Mouse (Mus musculus) lung, embryonic 15.5 days (tissue): ENCODE measurements around the gene 1190002N15Rik. TPM values are rescaled to one million over a fixed set of nuclear protein-coding genes. Genes with fewer than 3 reads are reported as not detected.

Source experiments
- ATAC-seq: fragments of 200-750 bp; cut with Nextera tagmentation; 2 replicates; pipeline ENCODE4 v1.8.0; 2017; ENCODE audit warnings: moderate number of reproducible peaks, borderline replicate concordance; ENCODE audit not compliant: low FRiP score, low TSS enrichment; ENCODE audit errors: extremely low read depth
- H3K27ac ChIP-seq: fragments of 300-500 bp; sonication (generic); 2 replicates; pipeline ENCODE4 v1.5.1; 2015; ENCODE audit warnings: moderate library complexity, mild to moderate bottlenecking, inconsistent platforms
- H3K27me3 ChIP-seq: fragments of 300-500 bp; sonication (generic); 2 replicates; pipeline ENCODE4 v1.6.1; 2015; ENCODE audit warnings: inconsistent platforms
- H3K36me3 ChIP-seq: fragments of 300-500 bp; sonication (generic); 2 replicates; pipeline ENCODE4 v1.6.1; 2015; ENCODE audit warnings: inconsistent platforms
- H3K4me1 ChIP-seq: fragments of 300-500 bp; sonication (generic); 2 replicates; pipeline ENCODE4 v1.6.1; 2015; ENCODE audit warnings: inconsistent platforms
- H3K4me2 ChIP-seq: fragments of 300-500 bp; sonication (generic); 2 replicates; pipeline ENCODE4 v1.6.1; 2015; ENCODE audit warnings: inconsistent platforms, mild to moderate bottlenecking, moderate library complexity
- H3K4me3 ChIP-seq: fragments of 300-500 bp; sonication (generic); 2 replicates; pipeline ENCODE4 v1.5.1; 2015; ENCODE audit warnings: mild to moderate bottlenecking, inconsistent platforms
- H3K9ac ChIP-seq: fragments of 300-500 bp; sonication (generic); 2 replicates; pipeline ENCODE4 v1.6.1; 2015; ENCODE audit warnings: inconsistent platforms
- H3K9me3 ChIP-seq: fragments of 300-500 bp; sonication (generic); 2 replicates; pipeline ENCODE4 v1.6.1; 2016; ENCODE audit warnings: inconsistent platforms
- WGBS: fragments of 180-500 bp; shearing (Covaris S2); methylation state at CpG from one replicate; pipeline ENCODE4 v1.1.7; 2015; 5-methylcytosine and 5-hydroxymethylcytosine counted together
- polyA plus RNA-seq: library from polyadenylated mRNA; unstranded; fragments of >200 nt; fragmentation: Nextera tagmentation; extraction: Ambion mirVana; gene quantifications from 2 replicates; pipeline ENCODE4 v1.2.1, GENCODE M21; 2015

Gene 1190002N15Rik
- polyA plus RNA-seq, 1 experiment from 2014 or later = 26.0 TPM

GRCm38 (mm10) chr9:94512246-94512645 lies 25.6 kb downstream of the 1190002N15Rik start:
- Histone ChIP-seq H3K4me1 (no peaks in the 10 kb centered on the region), H3K9ac (no peak overlapping the region), H3K4me3 (no peak overlapping the region), H3K36me3 (no peaks in the 10 kb centered on the region), H3K27ac (no peak overlapping the region), H3K4me2 (no peak overlapping the region), H3K9me3 (no peaks in the 10 kb centered on the region), H3K27me3 (no peaks in the 10 kb centered on the region)
- ATAC-seq = no peak
- WGBS = 78% methylated on average over 8 of the region's 8 CpGs

DNA sequence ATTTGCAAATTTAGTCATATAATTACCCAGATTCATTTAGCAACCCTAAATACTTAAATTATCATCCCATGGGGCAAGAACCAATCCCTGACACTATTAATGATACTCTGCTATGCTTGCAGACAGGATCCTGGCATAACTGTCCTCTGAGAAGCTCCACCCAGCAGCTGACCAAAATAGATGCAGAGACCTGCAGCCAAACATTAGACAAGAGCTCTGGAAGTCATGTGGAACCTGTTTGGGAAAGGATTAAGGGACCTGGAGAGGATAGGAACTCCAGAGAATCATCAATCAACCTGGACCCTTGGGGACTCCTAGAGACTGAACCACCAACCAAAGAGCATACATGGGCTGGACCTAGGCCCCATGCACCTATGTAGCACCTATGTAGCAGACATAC lies 26.7 kb downstream of the 1190002N15Rik start:
- Histone ChIP-seq H3K4me1 (no peaks in the 10 kb centered on the region), H3K4me3 (no peak overlapping the region), H3K27me3 (no peaks in the 10 kb centered on the region), H3K36me3 (no peaks in the 10 kb centered on the region), H3K27ac (no peak overlapping the region), H3K9me3 (no peaks in the 10 kb centered on the region), H3K4me2 (no peak overlapping the region), H3K9ac (no peak overlapping the region)
- no peak for ATAC-seq

GRCm38 (mm10) chr9:94506980-94507379 lies 30.9 kb downstream of the 1190002N15Rik start:
- no peaks in the 10 kb centered on the region for H3K36me3 ChIP-seq
- no peak for ATAC-seq
- H3K27ac ChIP-seq = no peak overlapping the region
- H3K4me2 ChIP-seq = no peak overlapping the region
- no peaks in the 10 kb centered on the region for H3K27me3 ChIP-seq
- H3K4me3 ChIP-seq = no peak overlapping the region
- no peaks in the 10 kb centered on the region for H3K9me3 ChIP-seq
- no peaks in the 10 kb centered on the region for H3K4me1 ChIP-seq
- H3K9ac ChIP-seq = no peak overlapping the region
- 64% methylated on average over 1 of the region's 1 CpGs for WGBS

GRCm38 (mm10) chr9:94491467-94491866 lies 46.4 kb downstream of the 1190002N15Rik start:
- Histone ChIP-seq H3K27me3 (no peaks in the 10 kb centered on the region), H3K36me3 (no peaks in the 10 kb centered on the region), H3K4me1 (no peaks in the 10 kb centered on the region), H3K27ac (no peak overlapping the region), H3K4me3 (no peak overlapping the region), H3K9ac (no peak overlapping the region), H3K9me3 (no peaks in the 10 kb centered on the region; the same call in 1 of the 2 replicates), H3K4me2 (no peak overlapping the region)
- 38% methylated on average over 9 of the region's 9 CpGs for WGBS
- ATAC-seq = no peak

DNA sequence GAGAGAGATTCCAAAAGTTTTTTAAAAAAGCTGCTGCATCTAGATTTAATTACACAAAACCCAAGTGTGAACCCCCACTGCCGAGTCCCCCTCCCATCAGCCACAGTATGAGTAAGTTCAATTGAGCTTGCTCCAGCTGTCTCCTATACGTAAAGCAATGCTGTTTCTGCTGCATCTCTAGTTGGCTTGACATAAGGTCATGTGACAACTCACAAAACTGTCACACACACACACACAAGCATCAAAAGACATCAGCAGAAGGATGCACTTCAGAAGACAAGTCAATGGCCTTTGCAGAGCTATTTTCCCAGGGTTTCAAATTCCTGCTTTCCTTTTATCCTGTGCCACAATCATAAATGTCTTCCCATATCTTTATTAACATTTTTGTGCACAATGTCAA lies 49.9 kb downstream of the 1190002N15Rik start:
- WGBS = 55% methylated on average over 2 of the region's 2 CpGs
- H3K9me3 ChIP-seq = no peaks in the 10 kb centered on the region

DNA sequence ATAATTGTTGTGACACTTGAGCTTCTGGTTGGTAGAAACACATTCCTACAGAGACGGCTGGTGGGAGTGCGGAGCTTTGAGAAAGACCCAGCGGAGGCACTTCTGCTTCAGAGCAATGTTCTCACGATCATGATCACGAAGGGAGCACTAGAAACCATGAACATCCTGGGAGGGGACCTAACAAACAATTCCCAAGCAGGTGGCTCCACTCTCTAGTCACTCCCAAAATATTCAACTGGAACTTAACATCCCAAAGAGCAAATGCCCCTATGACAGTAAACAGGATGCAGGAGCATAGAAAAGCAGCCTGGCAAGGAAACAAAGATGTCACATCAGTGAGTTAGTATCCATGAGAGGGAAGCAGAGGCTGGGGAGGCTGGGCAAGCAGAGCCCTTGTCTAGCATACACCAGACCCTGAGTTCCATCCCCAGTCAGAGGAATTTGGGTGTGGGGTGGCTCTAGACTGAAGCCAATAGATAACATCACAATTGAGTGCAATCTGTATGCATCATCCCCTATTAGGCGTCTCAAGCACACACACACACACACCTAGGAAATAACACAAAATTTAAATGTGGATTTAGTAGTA lies 54.5 kb downstream of the 1190002N15Rik start:
- no peak overlapping the region for H3K4me2 ChIP-seq
- H3K9ac ChIP-seq = no peak overlapping the region
- peak overlapping the region; percentile 11; the same call in 1 of the 2 replicates for H3K27ac ChIP-seq
- WGBS = 29% methylated on average over 6 of the region's 6 CpGs
- peak; percentile 60 for ATAC-seq
- H3K36me3 ChIP-seq = no peaks in the 10 kb centered on the region
- H3K27me3 ChIP-seq = no peaks in the 10 kb centered on the region
- H3K9me3 ChIP-seq = no peaks in the 10 kb centered on the region
- peaks cover 13% of the 10 kb centered on the region for H3K4me1 ChIP-seq
- no peak overlapping the region for H3K4me3 ChIP-seq

More for the DNA sequence above, 49.9 kb downstream of the 1190002N15Rik start:
- Histone ChIP-seq H3K9ac (no peak overlapping the region), H3K27ac (no peak overlapping the region), H3K36me3 (no peaks in the 10 kb centered on the region), H3K4me2 (no peak overlapping the region), H3K4me1 (peaks cover 6% of the 10 kb centered on the region), H3K27me3 (no peaks in the 10 kb centered on the region), H3K4me3 (no peak overlapping the region)
- peak; percentile 55; the same call in 1 of the 2 replicates for ATAC-seq

DNA sequence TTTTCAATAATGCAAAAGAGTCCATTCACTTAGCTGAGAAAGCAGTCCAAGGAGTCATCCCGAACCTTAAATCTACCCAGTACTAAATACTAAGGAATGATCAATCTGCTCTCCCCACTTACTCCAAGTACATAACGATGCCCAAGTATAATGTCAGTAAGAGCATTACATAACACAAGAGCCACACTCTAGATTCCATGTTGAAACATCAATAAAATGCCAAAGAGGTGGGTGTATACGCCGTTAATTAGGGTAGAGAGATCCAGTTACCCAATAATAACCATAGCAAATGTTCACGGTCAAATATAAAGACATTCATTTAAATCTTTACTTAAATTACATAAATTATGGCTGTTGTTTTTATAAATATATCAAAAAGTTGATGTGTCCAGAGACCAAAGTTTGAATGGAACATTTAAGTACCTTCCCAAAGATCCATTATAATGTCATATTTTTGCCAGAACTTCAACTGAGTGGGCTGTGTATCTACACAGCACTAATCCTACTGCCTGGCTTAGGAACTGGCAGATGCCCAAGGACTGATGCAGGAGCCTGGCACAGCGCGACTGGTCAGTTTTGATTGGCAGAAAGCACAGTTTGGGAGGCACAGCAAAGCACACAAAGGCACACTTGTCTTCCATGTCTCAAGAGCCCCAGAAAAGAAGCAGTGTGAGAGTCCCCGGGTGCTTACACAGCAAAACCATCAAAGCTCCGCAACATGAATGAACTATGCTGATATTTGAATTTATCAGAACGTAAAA lies 55.5 kb downstream of the 1190002N15Rik start:
- ATAC-seq = peak; percentile 79; the same call in 1 of the 2 replicates
- Histone ChIP-seq H3K4me1 (peaks cover 13% of the 10 kb centered on the region), H3K4me3 (no peak overlapping the region), H3K9me3 (no peaks in the 10 kb centered on the region), H3K27me3 (no peaks in the 10 kb centered on the region), H3K9ac (no peak overlapping the region), H3K27ac (no peak overlapping the region), H3K36me3 (no peaks in the 10 kb centered on the region), H3K4me2 (no peak overlapping the region)
- 63% methylated on average over 10 of the region's 10 CpGs for WGBS

DNA sequence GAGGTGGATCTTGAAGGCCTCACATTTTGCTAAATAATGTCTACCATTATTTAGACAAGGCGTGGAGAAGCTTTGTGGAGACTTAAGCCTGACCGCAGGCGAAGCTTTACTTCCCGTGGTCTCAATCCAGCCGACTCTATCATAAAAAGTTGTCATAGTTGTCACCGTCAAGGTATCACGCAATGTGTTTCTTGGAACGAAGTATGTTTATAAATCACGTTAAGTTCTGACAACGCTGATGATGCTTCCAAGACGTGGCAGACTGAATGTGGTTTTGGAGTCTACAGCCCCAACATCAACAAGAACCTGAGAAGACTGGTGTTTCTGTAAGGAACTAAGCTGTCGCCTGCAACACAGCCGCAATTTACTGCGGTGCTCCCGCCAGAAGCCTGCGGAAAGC lies 56.8 kb downstream of the 1190002N15Rik start:
- H3K9me3 ChIP-seq = no peaks in the 10 kb centered on the region
- H3K4me2 ChIP-seq = no peak overlapping the region
- no peaks in the 10 kb centered on the region for H3K27me3 ChIP-seq
- WGBS = 69% methylated on average over 16 of the region's 16 CpGs
- H3K27ac ChIP-seq = no peak overlapping the region
- H3K9ac ChIP-seq = no peak overlapping the region
- peaks cover 13% of the 10 kb centered on the region for H3K4me1 ChIP-seq
- ATAC-seq = no peak
- H3K4me3 ChIP-seq = no peak overlapping the region
- H3K36me3 ChIP-seq = no peaks in the 10 kb centered on the region

DNA sequence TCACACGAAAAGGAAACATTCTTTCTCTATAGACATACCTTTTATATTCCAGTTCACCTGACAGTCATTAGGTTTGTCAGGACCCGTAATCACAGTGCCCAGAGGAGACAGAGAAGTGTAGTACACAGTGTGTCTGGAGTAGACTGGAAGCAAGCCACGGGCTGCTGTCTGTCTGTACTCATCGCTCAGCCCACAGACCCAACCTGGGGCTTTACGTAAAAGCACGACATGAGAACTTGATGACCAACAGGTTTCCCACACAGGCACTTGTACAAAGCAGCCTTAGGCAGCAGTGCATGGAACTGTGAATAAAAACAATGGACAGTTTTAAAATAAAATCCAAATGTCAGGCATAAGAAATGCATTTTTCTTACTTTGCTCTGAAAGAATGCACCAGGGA lies 58.5 kb downstream of the 1190002N15Rik start:
- H3K9ac ChIP-seq = no peak overlapping the region
- H3K4me2 ChIP-seq = no peak overlapping the region
- 83% methylated on average over 6 of the region's 6 CpGs for WGBS
- H3K27ac ChIP-seq = no peak overlapping the region
- H3K27me3 ChIP-seq = no peaks in the 10 kb centered on the region
- no peaks in the 10 kb centered on the region for H3K9me3 ChIP-seq
- H3K36me3 ChIP-seq = no peaks in the 10 kb centered on the region
- no peak for ATAC-seq
- H3K4me3 ChIP-seq = no peak overlapping the region
- peaks cover 13% of the 10 kb centered on the region for H3K4me1 ChIP-seq

- ATAC-seq = no peak
- Histone ChIP-seq H3K36me3 (no peaks in the 10 kb centered on the region), H3K9me3 (no peaks in the 10 kb centered on the region), H3K4me1 (peaks cover 13% of the 10 kb centered on the region), H3K27me3 (no peaks in the 10 kb centered on the region), H3K9ac (no peak overlapping the region), H3K4me2 (no peak overlapping the region), H3K4me3 (no peak overlapping the region), H3K27ac (no peak overlapping the region)
- 74% methylated on average over 6 of the region's 6 CpGs for WGBS
Measured at GRCm38 (mm10) chr9:94478954-94479353, 58.9 kb downstream of the 1190002N15Rik start.

GRCm38 (mm10) chr9:94475973-94476372 lies 61.9 kb downstream of the 1190002N15Rik start:
- no peak overlapping the region for H3K9ac ChIP-seq
- H3K4me3 ChIP-seq = no peak overlapping the region
- no peak for ATAC-seq
- H3K27me3 ChIP-seq = no peaks in the 10 kb centered on the region
- no peaks in the 10 kb centered on the region for H3K9me3 ChIP-seq
- H3K27ac ChIP-seq = no peak overlapping the region
- 94% methylated on average over 1 of the region's 1 CpGs for WGBS
- no peak overlapping the region for H3K4me2 ChIP-seq
- no peaks in the 10 kb centered on the region for H3K4me1 ChIP-seq
- H3K36me3 ChIP-seq = no peaks in the 10 kb centered on the region

- Histone ChIP-seq H3K4me2 (no peak overlapping the region; the same call in 1 of the 2 replicates), H3K27ac (no peak overlapping the region), H3K9ac (no peak overlapping the region), H3K4me3 (no peak overlapping the region), H3K27me3 (no peaks in the 10 kb centered on the region), H3K36me3 (no peaks in the 10 kb centered on the region), H3K4me1 (no peaks in the 10 kb centered on the region), H3K9me3 (no peaks in the 10 kb centered on the region)
- no peak for ATAC-seq
- WGBS = 58% methylated on average over 7 of the region's 7 CpGs
Measured at GRCm38 (mm10) chr9:94473898-94474297, 64.0 kb downstream of the 1190002N15Rik start.
